Mouse (Mus musculus): Measurements from ENCODE around the gene Tomm20l.

The Tomm20l gene

GRCm38 (mm10) chr12:71149456-71149855 is 38.2 kb downstream of the Tomm20l start:
- in situ Hi-C loops (cut with MboI, MseI) = loop anchor here in 1 of 2 experiments (10.0 kb wide), 1 partner anchor 1615 kb away; no protein-coding TSS in a partner anchor

GRCm38 (mm10) chr12:71150167-71150566 is 38.9 kb downstream of the Tomm20l start:
- in situ Hi-C loops (cut with MboI, MseI) = loop anchor here in 1 of 2 experiments (25.0 kb wide), 1 partner anchor 562 kb away; no protein-coding TSS in a partner anchor

- in situ Hi-C loops (cut with MboI, MseI) = loop anchor here in 1 of 2 experiments (25.0 kb wide), 1 partner anchor 557 kb away; no protein-coding TSS in a partner anchor
Measured at GRCm38 (mm10) chr12:71154979-71155378, 43.8 kb downstream of the Tomm20l start.

- in situ Hi-C loops (cut with MboI, MseI) = loop anchor here in 1 of 2 experiments (25.0 kb wide), 1 partner anchor 554 kb away; no protein-coding TSS in a partner anchor
Measured at GRCm38 (mm10) chr12:71157974-71158373, 46.7 kb downstream of the Tomm20l start.

GRCm38 (mm10) chr12:71164410-71164809 is 53.2 kb downstream of the Tomm20l start:
- in situ Hi-C loops (cut with MboI, MseI) = loop anchor here in 1 of 2 experiments (25.0 kb wide), 1 partner anchor 548 kb away; no protein-coding TSS in a partner anchor

- in situ Hi-C loops (cut with MboI, MseI) = loop anchor here in 1 of 2 experiments (25.0 kb wide), 1 partner anchor 542 kb away; no protein-coding TSS in a partner anchor
Measured at GRCm38 (mm10) chr12:71169911-71170310, 58.7 kb downstream of the Tomm20l start.
